Mouse (Mus musculus) ES-Bruce4 (cell line): ENCODE measurements around the gene Rrnad1.

Experiments
- CTCF ChIP-seq: IDR thresholded peaks from one replicate; pipeline ENCODE4 v1.8.1; 2011; ENCODE audit warnings: low read depth, low read length
- POLR2A ChIP-seq: IDR thresholded peaks from one replicate; pipeline ENCODE4 v1.8.1; 2011; ENCODE audit warnings: low read length; ENCODE audit not compliant: insufficient read depth

DNA sequence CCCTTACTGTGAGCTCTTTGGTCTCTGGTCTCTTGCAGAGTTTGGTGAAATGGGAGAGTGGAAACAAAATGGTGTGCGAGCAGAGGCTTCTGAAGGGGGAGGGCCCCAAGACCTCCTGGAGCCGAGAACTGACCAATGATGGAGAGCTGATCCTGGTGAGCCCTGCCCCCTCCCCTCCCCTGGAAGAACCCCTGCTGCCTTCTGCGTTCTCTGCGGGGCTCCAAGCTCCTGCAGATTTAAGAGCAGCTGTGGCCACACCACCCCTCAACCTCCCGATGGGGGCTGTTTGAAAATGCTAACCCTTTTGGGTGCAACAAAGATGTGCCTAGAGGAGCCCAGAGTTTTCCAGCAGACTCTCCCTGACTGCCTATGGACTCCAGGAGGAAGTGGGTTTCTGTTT lies 21.9 kb upstream of the Rrnad1 start:
- no peak for TF ChIP-seq POLR2A
- TF ChIP-seq CTCF = no peak
